Mouse (Mus musculus) forelimb bud, embryonic 11.5 days (tissue): ENCODE data around the gene Cep104.
A peak's percentile ranks its signal among the peaks of the same experiment; 100 is the strongest.

Experiments used
- DNase-seq: peaks from one replicate; pipeline ENCODE4 v3.0.0-alpha.2; 2012; ENCODE audit warnings: low read depth, low spot score

The Cep104 gene

GRCm38 (mm10) chr4:153992715-153993114 is 17.7 kb downstream of the Cep104 start:
- DNase-seq, result no peak

GRCm38 (mm10) chr4:153993505-153993904 is 18.5 kb downstream of the Cep104 start:
- no peak for DNase-seq

- no peak for DNase-seq
Measured at GRCm38 (mm10) chr4:154005488-154005887, 30.5 kb downstream of the Cep104 start.

- DNase-seq, result no peak
Measured at GRCm38 (mm10) chr4:154006264-154006663, 31.3 kb downstream of the Cep104 start.

GRCm38 (mm10) chr4:154007759-154008158 is 32.8 kb downstream of the Cep104 start:
- DNase-seq, result no peak

- DNase-seq, result no peak
Measured at GRCm38 (mm10) chr4:154010907-154011645, 36.1 kb downstream of the Cep104 start.

GRCm38 (mm10) chr4:154011646-154012089 is 36.7 kb downstream of the Cep104 start, which contains the start of gene Lrrc47:
Lrrc47 (plus strand) TSS chr4:154011731.
- peak; percentile 84 for DNase-seq

GRCm38 (mm10) chr4:154012132-154012882 is 37.3 kb downstream of the Cep104 start:
- DNase-seq, result no peak

- DNase-seq, result no peak
Measured at GRCm38 (mm10) chr4:154015476-154015875, 40.5 kb downstream of the Cep104 start.

GRCm38 (mm10) chr4:154019571-154019970 is 44.6 kb downstream of the Cep104 start:
- no peak for DNase-seq

GRCm38 (mm10) chr4:154021432-154021831 is 46.4 kb downstream of the Cep104 start:
- DNase-seq, result no peak

GRCm38 (mm10) chr4:154022407-154022806 is 47.4 kb downstream of the Cep104 start:
- DNase-seq, result no peak

- no peak for DNase-seq
Measured at GRCm38 (mm10) chr4:154022844-154023243, 47.9 kb downstream of the Cep104 start.

- DNase-seq, result no peak
Measured at GRCm38 (mm10) chr4:154023754-154024601, 49.0 kb downstream of the Cep104 start.

- no peak for DNase-seq
Measured at GRCm38 (mm10) chr4:154024729-154025521, 49.9 kb downstream of the Cep104 start.

- peak; percentile 62 for DNase-seq
Measured at GRCm38 (mm10) chr4:154025641-154026440, 50.8 kb downstream of the Cep104 start, which contains the start of gene Smim1. Smim1 (minus strand) TSS chr4:154026230.

GRCm38 (mm10) chr4:154026441-154026761 is 51.4 kb downstream of the Cep104 start:
- no peak for DNase-seq

GRCm38 (mm10) chr4:154028066-154028465 is 53.1 kb downstream of the Cep104 start:
- DNase-seq, result no peak

GRCm38 (mm10) chr4:154028646-154029045 is 53.7 kb downstream of the Cep104 start:
- no peak for DNase-seq

- DNase-seq, result no peak
Measured at GRCm38 (mm10) chr4:154037123-154037522, 62.1 kb downstream of the Cep104 start.
